Mouse (Mus musculus): ENCODE measurements around the gene Mid1.
"Not testable (repeated sequence)": the region's sequence is repeated elsewhere in the genome, so short reads cannot be mapped to it uniquely, and the experiment has no call there.

Mid1 gene

DNA sequence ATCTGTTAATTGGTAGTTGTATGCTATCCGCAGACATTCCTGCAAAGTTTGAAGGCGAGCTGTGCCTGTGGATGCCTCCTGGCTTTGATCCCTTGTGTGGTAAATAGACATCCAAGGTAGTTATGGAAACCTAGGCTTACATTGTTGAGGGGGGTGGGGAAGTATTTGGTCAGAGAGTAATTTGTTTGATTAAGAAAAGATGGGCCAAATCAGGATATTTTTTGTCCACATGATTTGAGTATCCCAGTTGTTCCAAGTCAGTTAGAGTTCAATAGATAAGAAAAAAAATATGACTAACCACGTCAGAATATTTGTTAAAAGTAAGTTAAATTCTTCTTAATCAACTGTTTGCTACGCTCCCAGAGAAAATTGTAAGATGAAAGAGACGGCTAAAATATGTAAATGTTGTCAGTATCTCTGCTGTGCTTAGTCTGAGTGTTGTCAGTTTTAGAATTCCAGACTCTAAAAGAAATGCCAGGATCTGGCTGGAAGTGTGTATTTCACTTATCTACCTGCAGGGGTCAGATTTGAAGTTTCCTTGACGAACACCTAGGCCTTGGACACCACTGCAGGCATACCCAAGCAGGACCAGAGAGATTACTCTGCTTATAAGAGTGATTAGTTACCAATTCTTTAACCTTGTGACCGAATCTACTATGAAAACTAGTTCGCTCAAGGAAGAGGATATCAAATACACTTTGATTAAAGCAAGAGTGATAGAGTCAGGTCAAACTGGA is 198.7 kb downstream of the Mid1 start:
- no peak for DNase-seq (ENCODE audit: low read depth)

DNA sequence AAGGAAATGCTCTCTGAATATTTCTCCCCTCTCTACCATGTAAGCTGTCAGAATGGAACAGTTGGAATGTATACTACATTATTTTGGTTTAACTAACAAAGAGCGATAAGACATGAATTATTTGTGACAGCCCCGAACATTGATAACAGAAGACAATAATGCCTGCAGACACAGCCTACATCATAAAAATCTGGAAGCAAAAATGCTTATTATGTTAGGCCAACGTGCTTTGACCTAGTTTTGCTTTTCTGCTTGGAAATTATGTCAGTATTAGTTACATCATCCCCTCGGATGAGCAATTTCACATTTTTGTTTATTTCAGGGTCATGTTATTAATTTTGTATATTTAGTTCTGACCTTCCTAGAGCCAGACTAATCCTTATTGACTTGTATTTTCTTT is 205.5 kb downstream of the Mid1 start:
- DNase-seq (ENCODE audit: low read depth) = no peak

GRCm38 (mm10) chrX:169892100-169892499 is 207.1 kb downstream of the Mid1 start:
- no peak for DNase-seq (ENCODE audit: low read depth)

DNA sequence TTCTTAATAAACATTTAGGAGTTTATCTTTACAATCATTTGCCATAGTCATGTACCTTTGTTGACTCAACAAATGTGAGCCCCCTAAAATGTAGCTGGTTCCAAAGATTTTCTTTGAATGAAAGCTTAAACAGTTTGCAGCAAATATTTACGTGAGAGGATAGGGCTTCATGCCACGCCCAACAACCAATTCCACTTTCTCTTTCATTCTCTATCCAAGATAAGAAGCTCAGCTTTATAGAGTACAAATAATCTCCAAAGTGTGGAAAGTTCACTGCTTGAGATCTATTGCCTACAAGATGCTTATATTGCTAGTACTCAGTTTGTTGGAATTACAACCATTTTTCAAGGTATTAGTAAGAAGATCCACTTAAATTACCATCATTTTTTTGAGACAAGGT is 207.6 kb downstream of the Mid1 start:
- DNase-seq (ENCODE audit: low read depth) = no peak

- DNase-seq (ENCODE audit: low read depth) = no peak
Observed at GRCm38 (mm10) chrX:169899227-169899950, 214.4 kb downstream of the Mid1 start.

- no peak for DNase-seq (ENCODE audit: low read depth)
Observed at GRCm38 (mm10) chrX:169902860-169903259, 217.9 kb downstream of the Mid1 start.

- DNase-seq (ENCODE audit: low read depth) = no peak
Observed at GRCm38 (mm10) chrX:169903656-169904055, 218.7 kb downstream of the Mid1 start.

DNA sequence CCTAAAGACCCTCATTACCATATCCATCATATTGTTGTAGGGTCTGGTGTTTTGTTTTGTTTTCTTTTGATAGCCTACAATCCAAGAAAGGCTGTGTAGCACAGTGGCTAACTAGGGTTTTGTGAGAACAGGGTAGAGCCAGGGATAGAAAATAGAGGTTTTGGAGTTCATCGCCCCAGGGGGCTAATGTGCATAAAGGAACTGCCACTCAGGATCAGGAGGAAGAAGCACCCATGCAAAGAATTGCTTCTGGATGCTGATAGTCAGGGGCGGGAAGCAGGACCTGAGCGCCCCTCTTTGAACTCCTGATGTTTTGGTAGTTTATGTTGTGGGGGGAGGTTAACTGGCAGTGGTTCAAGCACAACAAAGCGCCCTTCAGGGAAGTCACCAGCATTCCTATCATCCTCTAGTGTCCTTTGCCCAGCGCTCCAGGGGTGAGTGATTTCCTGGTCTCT is 221.1 kb downstream of the Mid1 start:
- no peak for DNase-seq (ENCODE audit: low read depth)

DNA sequence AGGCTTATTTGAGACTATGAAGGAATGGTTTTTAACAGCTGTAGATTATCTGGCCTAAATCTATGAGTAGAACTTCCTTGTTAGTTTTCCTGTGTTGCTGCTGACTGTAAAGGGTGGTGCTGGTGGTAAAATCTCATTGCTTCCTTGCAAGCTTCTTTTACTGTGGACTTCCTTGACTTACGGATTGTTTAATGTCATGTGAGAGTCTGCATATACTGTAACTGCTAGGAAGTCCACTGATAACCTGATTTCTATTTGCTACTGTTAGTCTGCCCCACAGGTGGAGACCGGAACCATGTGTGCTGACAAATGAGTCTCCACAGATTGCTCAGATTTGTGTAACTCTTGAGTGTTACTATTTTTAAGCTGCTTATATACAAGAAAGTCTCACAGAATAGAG is 224.9 kb downstream of the Mid1 start:
- DNase-seq (ENCODE audit: low read depth) = no peak

DNA sequence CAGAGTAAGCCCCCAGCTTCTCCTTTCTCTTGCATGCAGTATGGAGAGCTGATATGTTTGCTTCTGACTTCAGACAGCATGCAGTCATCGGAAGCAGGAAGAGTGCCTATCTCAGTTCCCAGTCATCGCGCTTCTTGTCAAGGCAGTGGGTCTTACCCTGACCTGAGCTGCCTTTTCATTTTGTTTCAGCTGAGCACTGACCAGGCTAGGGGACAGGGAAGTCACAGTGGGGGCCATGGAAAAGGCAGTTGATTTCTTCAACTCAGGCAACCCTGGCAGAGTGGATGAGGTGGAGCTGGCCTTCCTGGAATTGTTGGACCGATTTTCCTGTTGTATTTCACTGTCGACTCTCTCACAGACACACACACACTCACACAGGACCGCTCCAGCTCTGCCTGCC is 230.7 kb downstream of the Mid1 start:
- no peak for DNase-seq (ENCODE audit: low read depth)

GRCm38 (mm10) chrX:169922541-169922940 is 237.5 kb downstream of the Mid1 start:
- DNase-seq (ENCODE audit: low read depth) = no peak

DNA sequence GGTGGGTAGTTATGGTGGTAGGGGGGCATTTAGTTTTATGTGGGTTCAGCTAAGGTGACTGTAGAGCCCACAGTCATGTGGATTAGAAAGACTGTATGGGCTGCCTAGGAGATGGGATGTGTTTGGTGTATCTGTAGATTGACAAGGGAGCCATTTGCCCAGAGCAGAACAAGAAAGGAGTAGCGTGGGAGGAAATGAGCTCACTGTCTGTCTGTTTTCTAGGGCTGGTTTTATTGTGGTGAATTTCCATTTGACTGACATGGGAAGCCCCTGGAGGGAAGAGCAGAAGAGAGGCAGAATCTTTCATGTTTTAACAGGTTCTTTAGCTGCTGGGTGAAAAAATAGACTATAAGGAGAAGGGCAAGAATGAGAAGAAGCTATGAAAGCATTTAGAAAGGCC is 238.4 kb downstream of the Mid1 start:
- DNase-seq (ENCODE audit: low read depth) = no peak

- no peak for DNase-seq (ENCODE audit: low read depth)
Observed at GRCm38 (mm10) chrX:169925600-169925999, 240.6 kb downstream of the Mid1 start.

GRCm38 (mm10) chrX:169927110-169927817 is 242.3 kb downstream of the Mid1 start:
- DNase-seq (ENCODE audit: low read depth) = no peak

- DNase-seq (ENCODE audit: low read depth) = no peak
Observed at GRCm38 (mm10) chrX:169930868-169931267, 245.9 kb downstream of the Mid1 start.

- no peak for DNase-seq (ENCODE audit: low read depth)
Observed at GRCm38 (mm10) chrX:169933228-169933627, 248.2 kb downstream of the Mid1 start.

DNA sequence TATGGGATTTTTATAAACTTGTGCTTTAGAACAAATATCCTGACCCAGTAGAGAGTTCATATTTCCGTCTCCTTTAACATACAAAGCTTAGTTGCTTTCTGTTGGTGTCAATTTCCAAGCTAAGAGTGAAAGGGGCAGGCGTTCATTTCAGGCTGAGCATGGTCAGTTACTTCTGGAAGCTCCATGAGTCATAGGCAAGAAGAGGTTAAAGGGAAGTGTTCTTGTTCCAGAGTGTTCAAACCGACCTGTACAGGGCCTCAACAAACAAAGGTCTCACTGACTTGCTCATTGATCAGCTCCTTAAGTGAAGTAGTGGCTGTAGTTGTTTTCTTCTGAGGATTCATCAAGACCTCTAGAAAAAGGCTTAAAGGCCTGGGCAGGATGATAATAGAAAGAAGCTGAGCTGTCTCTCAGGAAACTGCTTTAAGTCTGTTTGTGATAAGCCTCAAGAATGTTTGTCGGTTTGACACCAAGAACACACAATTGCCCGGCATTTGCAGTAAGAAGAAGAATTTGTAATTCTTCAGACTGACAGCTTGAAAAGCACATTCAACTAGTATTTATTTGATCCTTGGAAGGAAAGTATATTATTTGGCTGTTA is 252.2 kb downstream of the Mid1 start:
- DNase-seq (ENCODE audit: low read depth) = peak; percentile 22

GRCm38 (mm10) chrX:169940531-169940930 is 255.5 kb downstream of the Mid1 start:
- DNase-seq (ENCODE audit: low read depth) = no peak

DNA sequence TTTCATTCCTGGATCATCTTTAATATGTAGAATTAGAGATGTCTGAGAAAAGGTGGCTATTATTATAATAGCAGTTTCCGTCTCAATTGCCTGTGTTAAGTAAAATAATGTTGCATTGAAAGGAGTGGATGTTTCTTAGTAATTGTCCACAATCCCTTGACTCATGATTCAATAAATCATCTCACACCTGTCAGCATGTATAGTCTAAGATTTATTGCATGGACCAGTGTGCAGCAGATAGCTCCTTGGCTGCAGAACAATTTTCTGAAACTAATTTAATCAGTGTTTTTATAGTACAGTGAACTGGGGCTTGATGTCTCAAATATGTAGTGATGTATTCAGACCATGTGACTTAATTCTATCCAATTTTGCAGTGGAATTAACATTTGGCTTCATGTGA is 265.6 kb downstream of the Mid1 start:
- no peak for DNase-seq (ENCODE audit: low read depth)

DNA sequence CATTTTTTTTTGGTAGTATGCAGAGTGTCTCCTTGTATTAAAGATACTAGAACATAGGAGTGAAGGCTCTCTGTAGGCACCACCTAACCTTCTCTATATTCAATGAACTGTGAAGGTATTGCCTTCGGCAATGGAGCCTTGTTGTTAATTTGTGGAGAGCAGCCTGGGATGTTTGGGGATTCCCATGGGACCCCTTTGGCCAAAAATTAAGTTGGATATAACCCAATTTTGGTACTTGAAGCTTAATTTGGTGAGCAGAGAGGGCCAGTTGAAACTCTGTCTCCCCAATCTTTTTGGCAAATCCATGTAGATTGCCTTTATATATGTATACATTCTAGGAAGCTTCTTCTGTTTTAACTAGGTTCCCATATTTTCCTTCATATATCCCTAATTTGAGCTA is 284.3 kb downstream of the Mid1 start:
- no peak for DNase-seq (ENCODE audit: low read depth)

DNA sequence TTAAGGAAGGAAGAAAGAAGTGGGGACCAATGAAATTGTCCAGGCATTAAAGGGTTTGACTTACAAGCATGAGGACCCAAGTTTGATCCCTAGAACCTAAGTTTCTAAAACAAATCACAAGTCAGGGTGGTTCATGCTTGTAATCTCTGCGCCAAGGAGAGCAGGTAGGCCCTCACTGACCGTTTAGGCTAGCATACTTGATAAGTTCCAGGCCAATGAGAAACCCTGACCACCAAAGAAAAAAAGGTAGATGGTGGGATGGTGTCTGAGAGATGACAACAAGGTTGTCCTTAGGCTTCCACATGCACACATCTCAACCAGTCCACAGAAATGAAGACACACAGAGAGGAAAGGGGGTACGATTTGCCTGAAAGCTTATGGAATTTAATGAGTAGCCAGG is 284.8 kb downstream of the Mid1 start:
- DNase-seq (ENCODE audit: low read depth) = peak; percentile 21

- peak; percentile 16 for DNase-seq (ENCODE audit: low read depth)
Observed at GRCm38 (mm10) chrX:169970546-169970945, 285.5 kb downstream of the Mid1 start.

DNA sequence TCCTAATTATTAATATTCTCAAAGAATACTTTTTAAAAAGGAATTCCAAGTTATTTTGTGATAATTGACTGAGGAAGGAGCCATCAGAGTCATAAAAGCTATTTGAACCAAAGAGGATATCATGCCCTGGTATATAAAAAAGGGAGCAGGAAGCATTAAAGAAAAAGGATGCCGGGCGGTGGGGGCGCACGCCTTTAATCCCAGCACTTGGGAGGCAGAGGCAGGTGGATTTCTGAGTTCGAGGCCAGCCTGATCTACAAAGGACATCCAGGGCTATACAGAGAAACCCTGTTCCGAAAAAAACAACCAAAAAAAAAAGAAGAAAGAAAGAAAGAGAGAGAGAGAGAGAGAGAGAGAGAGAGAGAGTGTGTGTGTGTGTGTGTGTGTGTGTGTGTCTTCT is 286.6 kb downstream of the Mid1 start:
- DNase-seq (ENCODE audit: low read depth) = not testable (repeated sequence)

Data from c-Kit-positive CD71-positive TER-119-negative erythroid progenitor cells, embryonic 14.5 days (primary cell).